Mouse (Mus musculus) fibroblast of lung, adult 2 months (primary cell): Measurements from ENCODE around the gene Lsmem1.

Experiments used
- DNase-seq: peaks from one replicate; pipeline ENCODE4 v3.0.0-alpha.2; 2011; ENCODE audit warnings: low read depth

Gene Lsmem1

GRCm38 (mm10) chr12:40199302-40199701 is at the start of gene Lsmem1:
Gene Lsmem1 (minus strand): TSS chr12:40199490.
- no peak for DNase-seq

GRCm38 (mm10) chr12:40248454-40249180 is 49.3 kb upstream of the Lsmem1 start, which contains the start of gene Ifrd1:
Gene Ifrd1 (minus strand): TSS chr12:40248504.
- no peak for DNase-seq

- peak; percentile 69 for DNase-seq
Observed at GRCm38 (mm10) chr12:40247976-40248375, 48.7 kb upstream of the Lsmem1 start.

GRCm38 (mm10) chr12:40247384-40247783 is 48.1 kb upstream of the Lsmem1 start:
- no peak for DNase-seq

GRCm38 (mm10) chr12:40245434-40245970 is 46.2 kb upstream of the Lsmem1 start:
- no peak for DNase-seq

- DNase-seq, result no peak
Observed at GRCm38 (mm10) chr12:40244926-40245325, 45.6 kb upstream of the Lsmem1 start.

- peak; percentile 27 for DNase-seq
Observed at GRCm38 (mm10) chr12:40243821-40244221, 44.5 kb upstream of the Lsmem1 start.

- DNase-seq, result no peak
Observed at GRCm38 (mm10) chr12:40243241-40243640, 44.0 kb upstream of the Lsmem1 start.

GRCm38 (mm10) chr12:40239161-40239560 is 39.9 kb upstream of the Lsmem1 start:
- no peak for DNase-seq

- DNase-seq, result no peak
Observed at GRCm38 (mm10) chr12:40232231-40232630, 32.9 kb upstream of the Lsmem1 start.

GRCm38 (mm10) chr12:40231632-40232031 is 32.3 kb upstream of the Lsmem1 start:
- no peak for DNase-seq

GRCm38 (mm10) chr12:40224171-40224880 is 25.0 kb upstream of the Lsmem1 start:
- DNase-seq, result no peak

- no peak for DNase-seq
Observed at GRCm38 (mm10) chr12:40223676-40224075, 24.4 kb upstream of the Lsmem1 start.

- peak; percentile 98 for DNase-seq
Observed at GRCm38 (mm10) chr12:40223082-40223619, 23.9 kb upstream of the Lsmem1 start.

GRCm38 (mm10) chr12:40222251-40223081 is 23.2 kb upstream of the Lsmem1 start:
- DNase-seq, result peak; percentile 90

GRCm38 (mm10) chr12:40221611-40222010 is 22.3 kb upstream of the Lsmem1 start:
- no peak for DNase-seq

GRCm38 (mm10) chr12:40220896-40221295 is 21.6 kb upstream of the Lsmem1 start:
- DNase-seq, result no peak

- no peak for DNase-seq
Observed at GRCm38 (mm10) chr12:40220001-40220570, 20.8 kb upstream of the Lsmem1 start.

- DNase-seq, result no peak
Observed at GRCm38 (mm10) chr12:40218430-40218945, 19.2 kb upstream of the Lsmem1 start.

- DNase-seq, result no peak
Observed at GRCm38 (mm10) chr12:40217776-40218175, 18.5 kb upstream of the Lsmem1 start.
